Mouse (Mus musculus) liver, postnatal 0 days (tissue): ENCODE measurements around the gene Itpr2. TPM values are rescaled to one million over a fixed set of nuclear protein-coding genes. Genes with fewer than 3 reads are reported as not detected.

Source experiments
- ATAC-seq: fragments of 200-750 bp; cut with Nextera tagmentation; 2 replicates; pipeline ENCODE4 v1.8.0; 2017; ENCODE audit warnings: mild to moderate bottlenecking, moderate library complexity
- DNase-seq: peaks from one replicate; pipeline ENCODE4 v3.0.0-alpha.2; 2016
- H3K27ac ChIP-seq: fragments of 300-500 bp; sonication (generic); 2 replicates; pipeline ENCODE4 v1.5.1; 2014; ENCODE audit warnings: antibody characterized with exemption, moderate library complexity, mild to moderate bottlenecking, low read depth
- H3K27me3 ChIP-seq: fragments of 300-500 bp; sonication (generic); 2 replicates; pipeline ENCODE4 v1.6.1; 2014; ENCODE audit warnings: low read length, control low read depth, mixed read lengths; ENCODE audit not compliant: insufficient read depth
- H3K36me3 ChIP-seq: fragments of 300-500 bp; sonication (generic); replicated peaks from 2 replicates; pipeline ENCODE4 v1.6.1; 2014; ENCODE audit warnings: mild to moderate bottlenecking, control low read depth, low read length, moderate library complexity, mixed read lengths; ENCODE audit not compliant: insufficient read depth
- H3K4me1 ChIP-seq: fragments of 300-500 bp; sonication (generic); 2 replicates; pipeline ENCODE4 v1.6.1; 2014; ENCODE audit warnings: antibody characterized with exemption, mild to moderate bottlenecking, control low read depth; ENCODE audit not compliant: insufficient read depth
- H3K4me2 ChIP-seq: fragments of 300-500 bp; sonication (generic); 2 replicates; pipeline ENCODE4 v1.6.1; 2014; ENCODE audit warnings: low read depth, mild to moderate bottlenecking, low read length, moderate library complexity, mixed read lengths
- H3K4me3 ChIP-seq: fragments of 300-500 bp; sonication (generic); 2 replicates; pipeline ENCODE4 v1.5.1; 2014; ENCODE audit warnings: low read depth, low read length
- H3K9ac ChIP-seq: fragments of 300-500 bp; sonication (generic); replicated peaks from 2 replicates; pipeline ENCODE4 v1.6.1; 2014; ENCODE audit warnings: mild to moderate bottlenecking, moderate library complexity
- H3K9me3 ChIP-seq: fragments of 300-500 bp; sonication (generic); 2 replicates; pipeline ENCODE4 v1.6.1; 2016; ENCODE audit warnings: mild to moderate bottlenecking, control low read depth, low read length, mixed read lengths
- CTCF ChIP-seq: sonication (generic); IDR thresholded peaks from 2 replicates; pipeline ENCODE4 v1.5.1; 2016; ENCODE audit warnings: antibody characterized with exemption, low read depth
- EP300 ChIP-seq: IDR thresholded peaks from 2 replicates; pipeline ENCODE4 v1.6.1; 2016; ENCODE audit warnings: antibody characterized with exemption, low read depth, mild to moderate bottlenecking
- WGBS: fragments of 180-500 bp; shearing (Covaris S2); extraction: QIAGEN DNeasy Blood & Tissue Kit; methylation state at CpG from one replicate; pipeline ENCODE4 v1.1.7; 2014; ENCODE audit not compliant: insufficient replicate concordance; 5-methylcytosine and 5-hydroxymethylcytosine counted together
- polyA plus RNA-seq: library from polyadenylated mRNA; unstranded; fragments of >200 nt; fragmentation: Nextera tagmentation; extraction: Ambion mirVana; gene quantifications from 2 replicates; pipeline ENCODE4 v1.2.1, GENCODE M21; 2015

Gene Itpr2
- polyA plus RNA-seq, 1 experiment from 2014 or later = 13.8 TPM

GRCm38 (mm10) chr6:146190006-146190405, 312.0 kb downstream of the Itpr2 start:
- Histone ChIP-seq H3K27ac (no peak overlapping the region), H3K4me2 (no peak overlapping the region), H3K9me3 (no peaks in the 10 kb centered on the region), H3K36me3 (peaks cover 19% of the 10 kb centered on the region), H3K4me1 (no peaks in the 10 kb centered on the region), H3K9ac (no peak overlapping the region), H3K27me3 (no peaks in the 10 kb centered on the region), H3K4me3 (no peak overlapping the region)
- DNase-seq (peak; percentile 6), ATAC-seq (no peak)
- 79% methylated on average over 8 of the region's 8 CpGs for WGBS
- TF ChIP-seq EP300 = no peak
- no peak for TF ChIP-seq CTCF

- no peak overlapping the region for H3K4me3 ChIP-seq
- no peak overlapping the region for H3K4me2 ChIP-seq
- DNase-seq (no peak), ATAC-seq (no peak)
- H3K36me3 ChIP-seq = peaks cover 9% of the 10 kb centered on the region; the same call in 1 of the 2 replicates
- no peak overlapping the region for H3K27ac ChIP-seq
- H3K9ac ChIP-seq = no peak overlapping the region
- H3K27me3 ChIP-seq = no peaks in the 10 kb centered on the region
- TF ChIP-seq EP300 (no peak), CTCF (no peak)
- no peaks in the 10 kb centered on the region for H3K9me3 ChIP-seq
- 84% methylated on average over 2 of the region's 2 CpGs for WGBS
- no peaks in the 10 kb centered on the region for H3K4me1 ChIP-seq
Measured at GRCm38 (mm10) chr6:146185532-146185931, 316.5 kb downstream of the Itpr2 start.

- ATAC-seq = no peak
- Histone ChIP-seq H3K36me3 (peaks cover 9% of the 10 kb centered on the region; the same call in 1 of the 2 replicates), H3K27ac (no peak overlapping the region), H3K9me3 (no peaks in the 10 kb centered on the region), H3K4me2 (no peak overlapping the region), H3K27me3 (no peaks in the 10 kb centered on the region), H3K9ac (no peak overlapping the region), H3K4me1 (no peaks in the 10 kb centered on the region), H3K4me3 (no peak overlapping the region)
- TF ChIP-seq EP300 = no peak
- no peak for TF ChIP-seq CTCF
- WGBS = 84% methylated on average over 9 of the region's 9 CpGs
- peak; percentile 10 for DNase-seq
Measured at GRCm38 (mm10) chr6:146184771-146185170, 317.3 kb downstream of the Itpr2 start.

- H3K4me1 ChIP-seq = no peaks in the 10 kb centered on the region
- no peak overlapping the region for H3K27ac ChIP-seq
- no peaks in the 10 kb centered on the region for H3K27me3 ChIP-seq
- no peak overlapping the region for H3K9ac ChIP-seq
- 87% methylated on average over 4 of the region's 4 CpGs for WGBS
- H3K4me3 ChIP-seq = no peak overlapping the region
- no peak overlapping the region for H3K4me2 ChIP-seq
- DNase-seq (no peak), ATAC-seq (no peak)
- TF ChIP-seq EP300 (no peak), CTCF (no peak)
- peaks cover 3% of the 10 kb centered on the region for H3K36me3 ChIP-seq
- no peaks in the 10 kb centered on the region for H3K9me3 ChIP-seq
Measured at GRCm38 (mm10) chr6:146174644-146175250, 327.3 kb downstream of the Itpr2 start.

- peak; percentile 61 for DNase-seq
- no peak overlapping the region for H3K9ac ChIP-seq
- no peaks in the 10 kb centered on the region for H3K9me3 ChIP-seq
- no peak overlapping the region for H3K4me3 ChIP-seq
- TF ChIP-seq CTCF (no peak), EP300 (no peak)
- peak overlapping the region; percentile 34 for H3K4me2 ChIP-seq
- H3K4me1 ChIP-seq = no peaks in the 10 kb centered on the region
- H3K36me3 ChIP-seq = peaks cover 13% of the 10 kb centered on the region; the same call in 1 of the 2 replicates
- WGBS = 34% methylated on average over 14 of the region's 14 CpGs
- H3K27me3 ChIP-seq = no peaks in the 10 kb centered on the region
- peak; percentile 78 for ATAC-seq
- H3K27ac ChIP-seq = peak overlapping the region; percentile 30
Measured at GRCm38 (mm10) chr6:146170603-146171051, 331.4 kb downstream of the Itpr2 start.

- no peak overlapping the region for H3K9ac ChIP-seq
- ATAC-seq = no peak
- no peak overlapping the region for H3K4me2 ChIP-seq
- TF ChIP-seq EP300 (no peak), CTCF (no peak)
- DNase-seq = no peak
- H3K9me3 ChIP-seq = no peaks in the 10 kb centered on the region
- no peak overlapping the region for H3K4me3 ChIP-seq
- no peaks in the 10 kb centered on the region for H3K27me3 ChIP-seq
- H3K4me1 ChIP-seq = no peaks in the 10 kb centered on the region
- no peak overlapping the region for H3K27ac ChIP-seq
- peaks cover 27% of the 10 kb centered on the region; the same call in 1 of the 2 replicates for H3K36me3 ChIP-seq
- 77% methylated on average over 5 of the region's 5 CpGs for WGBS
Measured at GRCm38 (mm10) chr6:146167207-146167606, 334.8 kb downstream of the Itpr2 start.
